Mouse (Mus musculus) MEL (cell line): ENCODE data around the gene Ascl1. TPM values are rescaled to one million over a fixed set of nuclear protein-coding genes. Genes with fewer than 3 reads are reported as not detected.

ENCODE experiments used
- DNase-seq: peaks from one replicate; pipeline ENCODE4 v3.0.0; 2011; ENCODE audit warnings: low read depth, low spot score
- H3K27ac ChIP-seq: 2 replicates; pipeline ENCODE4 v1.5.1; 2012; ENCODE audit warnings: low read depth, mild to moderate bottlenecking, control low read depth, low read length, moderate library complexity; ENCODE audit not compliant: control insufficient read depth
- H3K27me3 ChIP-seq, 2 experiments: fragments of 150-350 bp in 1 of 2; sonication (generic) in 1 of 2; 2 replicates each; pipeline ENCODE4 v1.6.1; 2012; ENCODE audit warnings: low read length in 2 of 2, mild to moderate bottlenecking in 2 of 2, improper control_type of control experiment in 1 of 2, moderate library complexity in 1 of 2; ENCODE audit not compliant: insufficient read depth in 2 of 2, control insufficient read depth in 1 of 2
- H3K36me3 ChIP-seq, 2 experiments: 2 replicates each; pipeline ENCODE4 v1.6.1; 2012 to 2014; ENCODE audit warnings: low read length in 2 of 2, improper control_type of control experiment in 1 of 2, inconsistent platforms in 1 of 2, mild to moderate bottlenecking in 1 of 2; ENCODE audit not compliant: insufficient read depth in 2 of 2, control insufficient read depth in 1 of 2
- H3K4me1 ChIP-seq, 2 experiments: fragments of 150-350 bp in 1 of 2; sonication (generic) in 1 of 2; 2 replicates each; pipeline ENCODE4 v1.6.1; 2012; ENCODE audit warnings: low read length in 2 of 2, improper control_type of control experiment in 1 of 2, mild to moderate bottlenecking in 1 of 2; ENCODE audit not compliant: insufficient read depth in 2 of 2, control insufficient read depth in 1 of 2
- H3K4me3 ChIP-seq, 2 experiments: fragments of 150-350 bp in 1 of 2; sonication (generic) in 1 of 2; 2 replicates each; pipeline ENCODE4 v1.5.1; 2012; ENCODE audit warnings: low read depth in 2 of 2, low read length in 2 of 2, mild to moderate bottlenecking in 2 of 2, moderate library complexity in 2 of 2, control low read depth in 1 of 2, improper control_type of control experiment in 1 of 2; ENCODE audit not compliant: control insufficient read depth in 1 of 2, insufficient read depth in 1 of 2
- H3K79me2 ChIP-seq: 2 replicates; pipeline ENCODE4 v1.6.1; 2012; ENCODE audit warnings: mild to moderate bottlenecking, low read length, moderate library complexity; ENCODE audit not compliant: control insufficient read depth, poor library complexity, insufficient read depth
- H3K9ac ChIP-seq: 2 replicates; pipeline ENCODE4 v1.6.1; 2012; ENCODE audit warnings: low read depth, mild to moderate bottlenecking, control low read depth, low read length, moderate library complexity; ENCODE audit not compliant: control insufficient read depth, poor library complexity, severe bottlenecking
- H3K9me3 ChIP-seq: fragments of 150-350 bp; sonication (generic); replicated peaks from 2 replicates; pipeline ENCODE4 v1.6.1; 2012; ENCODE audit warnings: mild to moderate bottlenecking, low read length, improper control_type of control experiment, moderate library complexity; ENCODE audit not compliant: insufficient read depth
- CHD2 ChIP-seq: IDR thresholded peaks from 2 replicates; pipeline ENCODE4 v1.6.1; 2011; ENCODE audit warnings: low read length, improper control_type of control experiment
- CTCF ChIP-seq, 3 experiments: IDR thresholded peaks in 2 of 3; conservative IDR thresholded peaks in 1 of 3; 2 replicates each; pipeline ENCODE4 v1.5.1; 2011 to 2012; ENCODE audit warnings: low read length in 3 of 3, low read depth in 2 of 3, mild to moderate bottlenecking in 2 of 3, improper control_type of control experiment in 1 of 3, inconsistent platforms in 1 of 3, mixed read lengths in 1 of 3, moderate library complexity in 1 of 3; ENCODE audit not compliant: control insufficient read depth in 1 of 3, insufficient read depth in 1 of 3, poor library complexity in 1 of 3, severe bottlenecking in 1 of 3
- EP300 ChIP-seq, 2 experiments: IDR thresholded peaks; 2 replicates each; pipeline ENCODE4 v1.6.1; 2011; ENCODE audit warnings: improper control_type of control experiment in 2 of 2, low read length in 2 of 2, low read depth in 1 of 2, mild to moderate bottlenecking in 1 of 2
- ETS1 ChIP-seq: IDR thresholded peaks from 2 replicates; pipeline ENCODE4 v1.6.1; 2012; ENCODE audit warnings: low read depth, mild to moderate bottlenecking, inconsistent platforms, low read length, improper control_type of control experiment, moderate library complexity
- GABPA ChIP-seq: IDR thresholded peaks from 2 replicates; pipeline ENCODE4 v1.6.1; 2012; ENCODE audit warnings: low read depth, mild to moderate bottlenecking, inconsistent platforms, low read length, improper control_type of control experiment, moderate library complexity
- HCFC1 ChIP-seq: IDR thresholded peaks from 2 replicates; pipeline ENCODE4 v1.6.1; 2012; ENCODE audit warnings: low read depth, mild to moderate bottlenecking, inconsistent platforms, low read length, improper control_type of control experiment, moderate library complexity
- JUND ChIP-seq: IDR thresholded peaks from 2 replicates; pipeline ENCODE4 v1.6.1; 2011; ENCODE audit warnings: low read depth, mild to moderate bottlenecking, improper control_type of control experiment, low read length
- KAT2A ChIP-seq: conservative IDR thresholded peaks from 2 replicates; pipeline ENCODE4 v1.6.1; 2012; ENCODE audit warnings: low read depth, low read length, improper control_type of control experiment, inconsistent platforms
- MAX ChIP-seq: IDR thresholded peaks from 2 replicates; pipeline ENCODE4 v1.6.1; 2011; ENCODE audit warnings: low read length, improper control_type of control experiment
- MAZ ChIP-seq: IDR thresholded peaks from 2 replicates; pipeline ENCODE4 v1.6.1; 2012; ENCODE audit warnings: low read depth, mild to moderate bottlenecking, inconsistent platforms, low read length, improper control_type of control experiment
- MEF2A ChIP-seq: IDR thresholded peaks from 2 replicates; pipeline ENCODE4 v1.6.1; 2014; ENCODE audit warnings: low read depth, mild to moderate bottlenecking, inconsistent platforms, low read length, improper control_type of control experiment; ENCODE audit not compliant: poor library complexity, insufficient replicate concordance, severe bottlenecking; ENCODE audit errors: extremely low read depth
- MYB ChIP-seq: IDR thresholded peaks from 2 replicates; pipeline ENCODE4 v1.6.1; 2011; ENCODE audit warnings: mild to moderate bottlenecking, low read depth, low read length, improper control_type of control experiment
- MYC ChIP-seq: IDR thresholded peaks from 2 replicates; pipeline ENCODE4 v1.6.1; 2011; ENCODE audit warnings: low read depth, mild to moderate bottlenecking, low read length, improper control_type of control experiment, moderate library complexity
- NELFE ChIP-seq: IDR thresholded peaks from 2 replicates; pipeline ENCODE4 v1.6.1; 2011; ENCODE audit warnings: low read depth, low read length, improper control_type of control experiment
- NRF1 ChIP-seq: IDR thresholded peaks from 2 replicates; pipeline ENCODE4 v1.6.1; 2014; ENCODE audit warnings: low read depth, mild to moderate bottlenecking, inconsistent platforms, low read length, improper control_type of control experiment, moderate library complexity; ENCODE audit not compliant: poor library complexity, insufficient read depth, severe bottlenecking
- POLR2A ChIP-seq, 2 experiments: IDR thresholded peaks; 2 replicates each; pipeline ENCODE4 v1.6.1; 2011 to 2012; ENCODE audit warnings: low read length in 2 of 2, mild to moderate bottlenecking in 2 of 2, control low read depth in 1 of 2, improper control_type of control experiment in 1 of 2, low read depth in 1 of 2, moderate library complexity in 1 of 2; ENCODE audit not compliant: control insufficient read depth in 1 of 2, insufficient read depth in 1 of 2, poor library complexity in 1 of 2
- POLR2AphosphoS5 ChIP-seq: IDR thresholded peaks from 2 replicates; pipeline ENCODE4 v1.6.1; 2012; ENCODE audit warnings: low read depth, borderline replicate concordance, mild to moderate bottlenecking, inconsistent platforms, low read length, moderate library complexity, mixed read lengths
- RAD21 ChIP-seq: IDR thresholded peaks from 2 replicates; pipeline ENCODE4 v1.6.1; 2011; ENCODE audit warnings: mild to moderate bottlenecking, low read depth, low read length, improper control_type of control experiment
- TAL1 ChIP-seq: IDR thresholded peaks from 2 replicates; pipeline ENCODE4 v1.6.1; 2012; ENCODE audit warnings: mild to moderate bottlenecking, inconsistent platforms, low read length, moderate library complexity, mixed read lengths
- TBP ChIP-seq: IDR thresholded peaks from 2 replicates; pipeline ENCODE4 v1.8.0; 2011; ENCODE audit warnings: low read depth, low read length, improper control_type of control experiment
- UBTF ChIP-seq: IDR thresholded peaks from 2 replicates; pipeline ENCODE4 v1.6.1; 2012; ENCODE audit warnings: low read depth, mild to moderate bottlenecking, inconsistent platforms, low read length, improper control_type of control experiment, moderate library complexity, borderline replicate concordance; ENCODE audit not compliant: insufficient read depth
- USF2 ChIP-seq, 2 experiments: IDR thresholded peaks; 2 replicates each; pipeline ENCODE4 v1.6.1; 2011 to 2012; ENCODE audit warnings: improper control_type of control experiment in 2 of 2, low read length in 2 of 2, borderline replicate concordance in 1 of 2, inconsistent platforms in 1 of 2, low read depth in 1 of 2, mild to moderate bottlenecking in 1 of 2; ENCODE audit not compliant: insufficient read depth in 1 of 2
- ZKSCAN1 ChIP-seq: IDR thresholded peaks from 2 replicates; pipeline ENCODE4 v1.6.1; 2012; ENCODE audit warnings: low read depth, mild to moderate bottlenecking, inconsistent platforms, low read length, improper control_type of control experiment, moderate library complexity
- ZMIZ1 ChIP-seq: IDR thresholded peaks from 2 replicates; pipeline ENCODE4 v1.6.1; 2012; ENCODE audit warnings: low read depth, mild to moderate bottlenecking, inconsistent platforms, low read length, improper control_type of control experiment, moderate library complexity
- polyA plus RNA-seq, 2 experiments: library from polyadenylated mRNA; stranded (reverse) in 1 of 2; unstranded in 1 of 2; fragments of >175 nt in 1 of 2; fragments of >200 nt in 1 of 2; gene quantifications; 2 replicates each; pipeline versions ENCODE4 v1.2.1 to v1.2.4; 2012; ENCODE audit warnings: low replicate concordance in 2 of 2, low read depth in 1 of 2; ENCODE audit not compliant: insufficient read length in 2 of 2, insufficient read depth in 1 of 2, missing spikeins in 1 of 2
- total RNA-seq: library from RNA; depleted of rRNA; stranded (reverse); fragments of 300-350 nt; gene quantifications from 2 replicates; pipeline ENCODE4 v1.2.3, GENCODE M21; 2012

Gene Ascl1
- total and polyA plus RNA-seq, 3 experiments = not detected

DNA sequence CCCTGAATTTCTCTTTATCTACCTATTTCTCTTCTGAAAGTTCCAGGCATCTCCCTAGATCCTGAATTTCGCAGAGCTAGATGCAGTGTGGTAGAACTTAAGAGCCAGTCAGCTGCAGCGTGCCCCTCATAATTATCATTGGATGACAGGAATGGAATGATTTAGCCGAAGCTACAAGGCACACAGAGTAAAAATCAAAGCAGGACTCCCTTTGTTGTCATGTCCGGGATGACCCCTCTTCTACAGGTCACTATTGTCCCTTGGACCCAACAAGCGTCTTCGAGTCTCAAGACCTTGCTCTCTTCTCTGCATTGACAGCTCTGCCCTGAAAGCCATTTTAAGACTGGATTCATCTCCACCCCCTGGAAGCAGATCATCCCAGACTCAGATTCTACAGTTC is 44.1 kb downstream of the Ascl1 start:
- Histone ChIP-seq H3K9ac (no peak overlapping the region), H3K27ac (no peak overlapping the region), H3K79me2 (no peaks in the 10 kb centered on the region), H3K4me3 (no peak overlapping the region), H3K9me3 (no peaks in the 10 kb centered on the region), H3K27me3 (no peaks in the 10 kb centered on the region), H3K36me3 (no peaks in the 10 kb centered on the region), H3K4me1 (no peaks in the 10 kb centered on the region)
- TF ChIP-seq CTCF (IDR thresholded peaks at IDR 0.05 in 2 of 3, conservative IDR thresholded peaks at IDR 0.05 in 1 of 3; ENCODE audit: control insufficient read depth in 1 of 3, insufficient read depth in 1 of 3, low read depth in 2 of 3, low read length in 3 of 3, poor library complexity in 1 of 3, severe bottlenecking in 1 of 3) (no peak), TBP (no peak), JUND (no peak), MAX (no peak), POLR2AphosphoS5 (no peak)
- DNase-seq = no peak

GRCm38 (mm10) chr10:87448257-87448656 is 45.2 kb downstream of the Ascl1 start:
- Histone ChIP-seq H3K9me3 (no peaks in the 10 kb centered on the region), H3K27ac (no peak overlapping the region), H3K79me2 (no peaks in the 10 kb centered on the region), H3K36me3 (no peaks in the 10 kb centered on the region), H3K4me3 (no peak overlapping the region), H3K4me1 (no peaks in the 10 kb centered on the region), H3K27me3 (no peaks in the 10 kb centered on the region), H3K9ac (no peak overlapping the region)
- TF ChIP-seq MAZ (no peak), KAT2A (no peak), CHD2 (no peak), ETS1 (no peak), NELFE (no peak), USF2 (IDR thresholded peaks at IDR 0.05; ENCODE audit: borderline replicate concordance in 1 of 2, insufficient read depth in 1 of 2, low read depth in 1 of 2, low read length in 2 of 2) (no peak), TAL1 (no peak), EP300 (IDR thresholded peaks at IDR 0.05; ENCODE audit: low read depth in 1 of 2, low read length in 2 of 2) (no peak)
- no peak for DNase-seq

DNA sequence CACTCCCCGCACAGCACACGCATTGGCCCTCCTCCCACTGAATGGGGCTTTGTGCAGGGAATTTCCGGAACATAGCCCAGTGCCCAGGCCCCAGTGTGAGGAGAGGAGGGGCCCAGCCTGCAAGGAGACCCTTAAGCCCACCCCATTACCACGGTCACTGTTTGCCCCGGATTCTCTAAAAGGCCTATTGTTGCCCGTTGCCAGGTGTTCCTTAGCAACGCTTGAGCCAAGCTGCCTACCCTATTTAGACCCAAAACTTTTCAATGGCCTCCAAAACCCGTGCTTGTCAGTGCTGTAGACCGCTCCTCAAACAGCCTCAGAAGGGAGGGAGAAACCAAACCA is 45.7 kb downstream of the Ascl1 start:
- no peaks in the 10 kb centered on the region for H3K27me3 ChIP-seq
- no peak for TF ChIP-seq GABPA
- no peak for TF ChIP-seq ZKSCAN1
- TF ChIP-seq RAD21 = no peak
- TF ChIP-seq TBP = no peak
- no peak for TF ChIP-seq POLR2A (IDR thresholded peaks at IDR 0.05; ENCODE audit: control insufficient read depth in 1 of 2, insufficient read depth in 1 of 2, low read depth in 1 of 2, low read length in 2 of 2, poor library complexity in 1 of 2)
- TF ChIP-seq MYB = no peak
- TF ChIP-seq MEF2A = no peak
- TF ChIP-seq MYC = no peak
- TF ChIP-seq NRF1 = no peak
- no peak for TF ChIP-seq UBTF
- no peak for TF ChIP-seq ZMIZ1
- no peak for TF ChIP-seq HCFC1
- H3K36me3 ChIP-seq = no peaks in the 10 kb centered on the region
- no peaks in the 10 kb centered on the region for H3K4me1 ChIP-seq
- H3K27ac ChIP-seq = no peak overlapping the region
- no peaks in the 10 kb centered on the region for H3K9me3 ChIP-seq
- no peak for DNase-seq
- no peak overlapping the region for H3K9ac ChIP-seq
- H3K4me3 ChIP-seq = no peak overlapping the region
- no peaks in the 10 kb centered on the region for H3K79me2 ChIP-seq
